Mouse (Mus musculus): ENCODE results near the gene 9930021J03Rik. TPM values are rescaled to one million over a fixed set of nuclear protein-coding genes. Genes with fewer than 3 reads are reported as not detected.

9930021J03Rik gene
- polyA plus RNA-seq, 1 experiment from 2014 or later = 3.7 TPM

DNA sequence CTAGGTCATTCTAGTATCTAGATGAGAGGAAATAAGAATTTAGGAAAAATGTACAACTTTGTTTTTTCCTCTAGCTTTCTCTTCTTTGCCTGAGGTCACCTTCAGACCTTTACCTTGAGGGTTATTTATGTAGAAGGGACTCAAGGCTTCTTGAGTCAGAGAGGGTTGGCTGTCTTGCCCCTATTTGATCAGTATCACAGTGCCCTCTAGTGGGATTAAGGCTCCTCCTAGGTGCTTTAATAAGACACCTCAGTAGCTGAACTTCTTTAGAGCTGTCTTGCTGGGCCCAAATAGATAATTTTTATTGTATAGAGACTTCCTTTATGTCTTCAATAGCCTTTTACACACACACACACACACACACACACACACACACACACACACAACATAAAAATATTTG lies 15.2 kb upstream of the 9930021J03Rik start:
- Histone ChIP-seq H3K9ac (ENCODE audit: low read length) (no peak overlapping the region), H3K4me3 (replicated peaks; ENCODE audit: low read length) (no peak overlapping the region), H3K4me1 (ENCODE audit: control insufficient read depth, insufficient read depth, low read length) (no peaks in the 10 kb centered on the region), H3K27ac (ENCODE audit: low read length) (no peak overlapping the region), H3K9me3 (replicated peaks; ENCODE audit: control insufficient read depth, low read length) (no peaks in the 10 kb centered on the region), H3K36me3 (ENCODE audit: control insufficient read depth, insufficient read depth, low read length) (no peaks in the 10 kb centered on the region), H3K4me2 (ENCODE audit: low read depth, low read length) (no peak overlapping the region), H3K27me3 (ENCODE audit: control insufficient read depth, insufficient read depth, low read length) (no peaks in the 10 kb centered on the region)
- no peak for ATAC-seq (ENCODE audit: insufficient read depth, low FRiP score)

DNA sequence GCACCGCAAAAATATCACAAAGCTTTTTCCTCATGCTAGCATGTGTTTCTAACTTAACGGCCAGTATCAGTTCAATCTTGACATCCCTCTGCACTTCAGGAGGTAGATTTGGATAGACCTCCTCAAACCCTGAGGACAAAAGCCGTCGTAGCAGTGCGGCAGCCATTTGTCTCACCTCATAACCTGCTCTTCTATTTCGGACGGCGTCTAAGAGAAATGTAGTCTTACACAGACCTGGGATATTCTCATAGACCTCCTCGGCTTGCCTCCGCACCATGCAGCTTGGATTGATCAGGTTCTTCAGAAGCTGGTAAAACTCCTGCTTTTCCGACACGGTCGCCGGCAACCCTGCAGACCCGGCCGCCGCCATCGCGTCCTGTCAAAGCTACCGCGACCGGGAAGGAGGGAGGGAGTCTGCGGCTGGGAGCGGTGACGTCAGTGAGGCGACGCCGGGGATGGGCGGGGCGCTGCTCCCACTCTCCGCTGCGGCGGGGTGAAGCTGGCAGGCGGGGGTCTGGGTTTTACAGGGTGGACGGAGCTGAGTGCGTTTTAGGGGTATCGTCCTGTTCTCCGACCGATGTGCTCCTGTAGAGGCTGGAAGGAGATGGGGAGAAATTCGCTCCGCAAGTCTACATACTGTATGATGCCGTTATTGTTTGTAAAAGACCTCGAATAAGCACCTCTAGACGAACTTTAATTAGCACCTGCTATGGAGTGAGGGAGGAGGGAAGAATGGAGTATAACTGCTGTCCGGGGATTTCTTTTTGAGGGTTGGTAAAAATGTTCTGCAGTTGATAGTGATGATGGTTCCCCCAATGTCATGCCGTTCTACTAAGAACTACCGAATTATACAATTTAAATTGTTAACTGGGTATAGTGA lies 7.0 kb upstream of the 9930021J03Rik start, which contains the start of gene Ranbp6:
Gene Ranbp6 (minus strand): TSS at position 394 of the 880 bp plus-strand sequence.
- Histone ChIP-seq H3K27ac (ENCODE audit: low read length) (no peak within 1 kb of the TSS), H3K9me3 (replicated peaks; ENCODE audit: control insufficient read depth, low read length) (no peaks in the 10 kb centered on the region), H3K4me2 (ENCODE audit: low read depth, low read length) (peak within 1 kb of the TSS; percentile 76), H3K36me3 (ENCODE audit: control insufficient read depth, insufficient read depth, low read length) (0 out of 2 replicates have a peak, but pooled peaks cover 10% of the 10 kb centered on the region), H3K27me3 (ENCODE audit: control insufficient read depth, insufficient read depth, low read length) (no peaks in the 10 kb centered on the region), H3K4me1 (ENCODE audit: control insufficient read depth, insufficient read depth, low read length) (peaks cover 10% of the 10 kb centered on the region), H3K4me3 (replicated peaks; ENCODE audit: low read length) (peak within 1 kb of the TSS; percentile 74), H3K9ac (ENCODE audit: low read length) (peak within 1 kb of the TSS; percentile 80)
- under 1% methylated on average over 47 of the region's 47 CpGs for WGBS
- peak; percentile 99 for ATAC-seq (ENCODE audit: insufficient read depth, low FRiP score)

DNA sequence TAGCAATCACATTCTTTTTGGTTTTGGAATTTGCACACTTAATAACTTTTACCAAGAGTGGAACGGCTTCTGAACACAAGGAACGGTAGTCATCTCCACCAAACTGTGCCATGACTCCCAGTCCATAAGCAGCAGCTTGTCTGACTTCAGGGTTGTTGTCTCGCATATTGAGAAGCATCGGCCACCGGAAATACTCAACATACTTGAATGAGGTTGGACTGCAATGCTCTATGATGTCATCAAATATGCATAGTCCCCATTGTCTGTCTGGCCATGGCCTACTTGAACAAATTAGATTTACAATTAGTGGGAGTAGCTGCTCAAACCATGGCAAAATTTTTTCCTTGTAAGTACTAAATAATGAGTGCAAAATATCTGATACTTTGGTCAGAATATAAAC lies 4.2 kb upstream of the 9930021J03Rik start:
- H3K9ac ChIP-seq (ENCODE audit: low read length) = no peak overlapping the region
- H3K27ac ChIP-seq (ENCODE audit: low read length) = no peak overlapping the region
- H3K27me3 ChIP-seq (ENCODE audit: control insufficient read depth, insufficient read depth, low read length) = no peaks in the 10 kb centered on the region
- 0 out of 2 replicates have a peak, but pooled peaks cover 10% of the 10 kb centered on the region for H3K36me3 ChIP-seq (ENCODE audit: control insufficient read depth, insufficient read depth, low read length)
- H3K4me1 ChIP-seq (ENCODE audit: control insufficient read depth, insufficient read depth, low read length) = peaks cover 10% of the 10 kb centered on the region
- ATAC-seq (ENCODE audit: insufficient read depth, low FRiP score) = no peak
- no peak overlapping the region for H3K4me3 ChIP-seq (replicated peaks; ENCODE audit: low read length)
- 94% methylated on average over 5 of the region's 5 CpGs for WGBS
- no peaks in the 10 kb centered on the region for H3K9me3 ChIP-seq (replicated peaks; ENCODE audit: control insufficient read depth, low read length)
- no peak overlapping the region for H3K4me2 ChIP-seq (ENCODE audit: low read depth, low read length)

DNA sequence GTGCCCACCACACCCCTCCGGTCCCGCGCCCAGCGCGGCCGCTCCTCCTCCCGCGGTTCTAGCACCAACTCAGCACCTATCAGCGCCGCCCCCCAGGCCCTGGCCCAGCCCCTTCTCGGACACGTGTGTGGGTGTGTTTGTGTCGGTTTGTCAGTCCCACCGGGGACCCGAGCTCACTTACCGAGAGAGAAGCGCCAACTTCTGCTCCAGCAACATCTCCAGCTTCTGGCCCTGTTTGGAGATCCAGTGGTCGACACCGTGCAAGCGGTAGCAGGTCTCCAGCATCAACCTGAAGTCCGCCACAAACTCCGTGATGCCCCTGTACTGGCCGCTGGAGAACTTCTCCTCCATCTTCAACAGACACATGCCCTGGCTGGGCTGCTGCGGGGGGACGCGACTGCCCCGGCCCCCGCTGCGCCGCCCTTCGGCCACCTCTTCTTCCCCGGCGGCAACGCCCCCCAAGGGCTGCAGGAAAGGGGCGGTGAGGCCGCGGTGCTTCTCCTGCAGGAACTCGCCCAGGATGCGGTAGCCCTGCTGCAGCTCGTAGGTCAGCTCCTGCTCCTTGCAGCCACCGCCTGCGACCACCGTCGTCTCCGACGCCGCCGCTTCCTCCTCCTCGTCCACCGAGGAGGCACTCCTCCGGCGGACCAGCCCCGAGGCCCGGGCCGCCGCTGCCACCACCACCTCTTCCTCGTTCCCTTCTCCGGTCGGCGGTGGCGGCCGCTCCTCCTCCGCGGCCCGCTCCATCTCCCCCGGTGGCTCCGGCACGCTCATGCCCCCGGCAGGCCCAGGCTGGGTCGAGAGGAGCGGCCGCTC lies 480 bp downstream of the 9930021J03Rik start:
- Histone ChIP-seq H3K4me3 (replicated peaks; ENCODE audit: low read length) (peak overlapping the region; percentile 70), H3K36me3 (ENCODE audit: control insufficient read depth, insufficient read depth, low read length) (0 out of 2 replicates have a peak, but pooled peaks cover 10% of the 10 kb centered on the region), H3K27me3 (ENCODE audit: control insufficient read depth, insufficient read depth, low read length) (no peaks in the 10 kb centered on the region), H3K4me2 (ENCODE audit: low read depth, low read length) (peak overlapping the region; percentile 82), H3K9ac (ENCODE audit: low read length) (peak overlapping the region; percentile 79), H3K27ac (ENCODE audit: low read length) (peak overlapping the region; percentile 81), H3K4me1 (ENCODE audit: control insufficient read depth, insufficient read depth, low read length) (peaks cover 7% of the 10 kb centered on the region), H3K9me3 (replicated peaks; ENCODE audit: control insufficient read depth, low read length) (no peaks in the 10 kb centered on the region)
- peak; percentile 70 for ATAC-seq (ENCODE audit: insufficient read depth, low FRiP score)
- WGBS = under 1% methylated on average over 71 of the region's 72 CpGs

DNA sequence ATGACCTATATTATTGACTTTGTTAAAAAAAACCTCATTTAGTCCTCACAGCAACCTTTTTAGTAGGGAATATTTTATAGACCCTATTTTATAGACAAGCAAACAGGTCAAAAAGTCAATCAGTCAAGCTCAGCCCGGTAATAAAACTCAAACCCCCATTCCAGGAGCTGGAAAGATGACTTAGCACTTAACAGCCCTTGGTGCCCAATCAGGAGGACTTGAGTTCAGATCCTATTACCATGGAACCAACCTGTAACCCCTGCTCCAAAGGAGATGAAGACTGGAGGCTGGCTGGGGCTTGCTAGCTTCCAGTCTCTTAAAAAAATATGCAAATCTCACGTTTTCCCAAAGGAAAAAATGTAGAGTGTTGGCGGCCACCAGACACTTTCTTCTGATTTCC lies 1.8 kb downstream of the 9930021J03Rik start:
- H3K27ac ChIP-seq (ENCODE audit: low read length) = no peak overlapping the region
- H3K4me2 ChIP-seq (ENCODE audit: low read depth, low read length) = peak overlapping the region; percentile 82
- H3K36me3 ChIP-seq (ENCODE audit: control insufficient read depth, insufficient read depth, low read length) = no peaks in the 10 kb centered on the region
- no peak for ATAC-seq (ENCODE audit: insufficient read depth, low FRiP score)
- peaks cover 7% of the 10 kb centered on the region for H3K4me1 ChIP-seq (ENCODE audit: control insufficient read depth, insufficient read depth, low read length)
- peak overlapping the region; percentile 36; the same call in 1 of the 2 replicates for H3K9ac ChIP-seq (ENCODE audit: low read length)
- no peaks in the 10 kb centered on the region for H3K9me3 ChIP-seq (replicated peaks; ENCODE audit: control insufficient read depth, low read length)
- WGBS = 38% methylated on average over 3 of the region's 3 CpGs
- peak overlapping the region; percentile 29 for H3K4me3 ChIP-seq (replicated peaks; ENCODE audit: low read length)
- H3K27me3 ChIP-seq (ENCODE audit: control insufficient read depth, insufficient read depth, low read length) = no peaks in the 10 kb centered on the region

DNA sequence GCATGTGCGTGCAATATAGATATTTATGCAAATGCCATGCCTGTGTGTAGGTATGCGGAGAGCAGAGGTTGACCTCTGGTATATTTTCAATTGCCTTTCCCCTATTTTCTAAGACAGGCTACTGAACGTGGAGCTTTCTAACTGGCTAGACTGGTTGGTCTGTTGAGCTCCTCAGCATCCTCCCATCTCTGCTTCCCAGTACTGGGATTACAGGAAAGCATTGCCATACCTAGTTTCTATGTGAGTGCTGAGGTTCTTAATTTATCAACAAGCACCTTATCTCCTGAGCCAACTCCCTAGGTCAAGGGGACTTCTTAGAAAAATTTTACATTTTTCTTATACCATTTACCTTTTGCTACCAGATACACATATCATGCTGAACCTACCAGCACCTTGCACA lies 8.4 kb downstream of the 9930021J03Rik start:
- Histone ChIP-seq H3K36me3 (ENCODE audit: control insufficient read depth, insufficient read depth, low read length) (no peaks in the 10 kb centered on the region), H3K27ac (ENCODE audit: low read length) (no peak overlapping the region), H3K27me3 (ENCODE audit: control insufficient read depth, insufficient read depth, low read length) (no peaks in the 10 kb centered on the region), H3K4me1 (ENCODE audit: control insufficient read depth, insufficient read depth, low read length) (0 out of 2 replicates have a peak, but pooled peaks cover 7% of the 10 kb centered on the region), H3K9me3 (replicated peaks; ENCODE audit: control insufficient read depth, low read length) (no peaks in the 10 kb centered on the region), H3K4me3 (replicated peaks; ENCODE audit: low read length) (no peak overlapping the region), H3K4me2 (ENCODE audit: low read depth, low read length) (no peak overlapping the region), H3K9ac (ENCODE audit: low read length) (no peak overlapping the region)
- 70% methylated on average over 3 of the region's 3 CpGs for WGBS
- no peak for ATAC-seq (ENCODE audit: insufficient read depth, low FRiP score)

DNA sequence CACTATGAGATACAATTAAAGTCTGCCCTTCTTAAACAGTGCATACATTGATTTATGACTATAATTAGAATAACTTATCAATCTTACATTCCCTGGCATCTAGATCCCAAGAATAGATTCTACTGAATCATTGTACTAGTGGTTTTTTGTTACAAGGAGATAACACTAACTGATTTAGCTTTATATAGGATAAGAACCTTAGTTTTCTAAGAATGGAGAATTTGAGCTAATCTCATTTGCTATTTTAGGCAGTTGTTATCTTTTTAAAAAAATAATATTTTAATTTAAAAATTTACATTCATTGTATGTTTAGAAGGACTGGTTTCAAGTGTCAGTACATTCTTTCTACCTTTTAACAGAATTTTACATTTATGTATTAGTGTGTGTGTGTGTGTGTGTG lies 17.8 kb downstream of the 9930021J03Rik start:
- ATAC-seq (ENCODE audit: insufficient read depth, low FRiP score) = no peak
- no peaks in the 10 kb centered on the region for H3K9me3 ChIP-seq (replicated peaks; ENCODE audit: control insufficient read depth, low read length)
- no peak overlapping the region for H3K27ac ChIP-seq (ENCODE audit: low read length)
- H3K4me2 ChIP-seq (ENCODE audit: low read depth, low read length) = no peak overlapping the region
- H3K4me3 ChIP-seq (replicated peaks; ENCODE audit: low read length) = no peak overlapping the region
- H3K36me3 ChIP-seq (ENCODE audit: control insufficient read depth, insufficient read depth, low read length) = no peaks in the 10 kb centered on the region
- 0 out of 2 replicates have a peak, but pooled peaks cover 2% of the 10 kb centered on the region for H3K4me1 ChIP-seq (ENCODE audit: control insufficient read depth, insufficient read depth, low read length)
- no peaks in the 10 kb centered on the region for H3K27me3 ChIP-seq (ENCODE audit: control insufficient read depth, insufficient read depth, low read length)
- H3K9ac ChIP-seq (ENCODE audit: low read length) = no peak overlapping the region

DNA sequence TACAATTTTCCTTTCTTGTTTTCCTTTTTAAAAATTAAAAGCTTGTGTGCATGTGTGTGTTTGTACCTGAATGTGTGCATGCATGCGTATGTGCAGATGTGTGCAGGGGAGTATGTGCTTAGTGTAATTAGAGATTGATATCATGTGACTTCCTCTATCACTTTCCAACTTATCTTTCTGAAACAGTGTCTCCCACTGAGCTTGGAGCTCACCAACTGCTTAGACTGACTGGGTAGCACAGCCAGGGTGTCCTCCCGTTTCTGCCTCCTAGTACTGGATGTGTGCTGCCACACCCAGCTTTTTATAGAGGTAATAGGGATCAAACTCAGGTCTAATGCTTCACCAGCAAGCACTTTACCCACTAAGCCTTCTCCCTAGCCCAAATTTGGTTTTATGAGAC lies 22.9 kb downstream of the 9930021J03Rik start:
- Histone ChIP-seq H3K27me3 (ENCODE audit: control insufficient read depth, insufficient read depth, low read length) (no peaks in the 10 kb centered on the region), H3K9ac (ENCODE audit: low read length) (no peak overlapping the region), H3K4me1 (ENCODE audit: control insufficient read depth, insufficient read depth, low read length) (no peaks in the 10 kb centered on the region), H3K4me3 (replicated peaks; ENCODE audit: low read length) (no peak overlapping the region), H3K9me3 (replicated peaks; ENCODE audit: control insufficient read depth, low read length) (no peaks in the 10 kb centered on the region), H3K27ac (ENCODE audit: low read length) (no peak overlapping the region), H3K4me2 (ENCODE audit: low read depth, low read length) (no peak overlapping the region), H3K36me3 (ENCODE audit: control insufficient read depth, insufficient read depth, low read length) (no peaks in the 10 kb centered on the region)
- WGBS = 84% methylated on average over 2 of the region's 2 CpGs
- no peak for ATAC-seq (ENCODE audit: insufficient read depth, low FRiP score)

DNA sequence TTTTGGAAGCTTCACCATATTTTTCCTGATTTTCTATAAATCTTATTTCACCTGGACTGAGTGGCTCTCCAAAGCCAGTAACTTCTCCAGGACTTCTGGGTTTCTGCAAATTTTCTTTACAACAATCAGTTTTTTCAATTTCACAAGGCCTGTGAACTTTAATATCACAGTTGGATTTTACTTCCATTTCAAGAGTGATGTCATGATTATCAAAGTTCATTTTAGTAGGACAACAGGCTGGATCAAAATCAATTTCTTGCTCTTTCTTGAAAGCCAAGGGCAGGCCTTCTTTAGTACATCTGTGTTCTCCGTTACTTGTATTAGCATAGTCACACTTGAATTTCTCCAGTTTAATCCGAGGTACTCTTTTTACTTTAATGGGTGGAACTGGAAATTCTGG lies 51.9 kb downstream of the 9930021J03Rik start:
- 65% methylated on average over 2 of the region's 2 CpGs for WGBS
- Histone ChIP-seq H3K27ac (ENCODE audit: low read length) (no peak overlapping the region), H3K27me3 (ENCODE audit: control insufficient read depth, insufficient read depth, low read length) (no peaks in the 10 kb centered on the region)

More for the DNA sequence above, 51.9 kb downstream of the 9930021J03Rik start:
- no peak overlapping the region for H3K4me2 ChIP-seq (ENCODE audit: low read depth, low read length)
- H3K36me3 ChIP-seq (ENCODE audit: control insufficient read depth, insufficient read depth, low read length) = no peaks in the 10 kb centered on the region
- H3K9ac ChIP-seq (ENCODE audit: low read length) = no peak overlapping the region
- no peak for ATAC-seq (ENCODE audit: insufficient read depth, low FRiP score)
- H3K4me3 ChIP-seq (replicated peaks; ENCODE audit: low read length) = no peak overlapping the region
- no peaks in the 10 kb centered on the region for H3K9me3 ChIP-seq (replicated peaks; ENCODE audit: control insufficient read depth, low read length)
- no peaks in the 10 kb centered on the region for H3K4me1 ChIP-seq (ENCODE audit: control insufficient read depth, insufficient read depth, low read length)

Data from stomach, embryonic 16.5 days (tissue).